Mouse (Mus musculus): ENCODE measurements around the gene Pard3.

- TF ChIP-seq CTCF (IDR thresholded peaks at IDR 0.05; ENCODE audit: extremely low read depth, insufficient read depth, low read length), result no peak
- 0 out of 2 replicates have a peak, but pooled peaks have one; percentile 28 for TF ChIP-seq POLR2A (IDR thresholded peaks at IDR 0.05; ENCODE audit: extremely low read depth, insufficient read depth, low read length)
Measured at GRCm38 (mm10) chr8:127440161-127440833, 376.6 kb downstream of the Pard3 start.
